Mouse (Mus musculus) neural tube, embryonic 11.5 days (tissue): ENCODE results near the gene Gm49378. TPM values are rescaled to one million over a fixed set of nuclear protein-coding genes. Genes with fewer than 3 reads are reported as not detected.

Source experiments
- ATAC-seq: fragments of 200-750 bp; cut with Nextera tagmentation; 2 replicates; pipeline ENCODE4 v1.8.0; 2017; ENCODE audit warnings: moderate number of reproducible peaks, mild to moderate bottlenecking, moderate TSS enrichment, moderate library complexity; ENCODE audit not compliant: insufficient read depth, low FRiP score, low TSS enrichment
- DNase-seq: peaks from one replicate; pipeline ENCODE4 v3.0.0-alpha.2; 2015; ENCODE audit warnings: low spot score
- H3K27ac ChIP-seq: fragments of 300-500 bp; sonication (generic); 2 replicates; pipeline ENCODE4 v1.5.1; 2014; ENCODE audit warnings: low read depth, mild to moderate bottlenecking, low read length
- H3K27me3 ChIP-seq: fragments of 300-500 bp; sonication (generic); 2 replicates; pipeline ENCODE4 v1.6.1; 2014; ENCODE audit warnings: mild to moderate bottlenecking, low read length, mixed read lengths; ENCODE audit not compliant: control insufficient read depth, insufficient read depth
- H3K36me3 ChIP-seq: fragments of 300-500 bp; sonication (generic); 2 replicates; pipeline ENCODE4 v1.6.1; 2014; ENCODE audit warnings: mild to moderate bottlenecking, low read length, moderate library complexity, mixed read lengths; ENCODE audit not compliant: control insufficient read depth, insufficient read depth
- H3K4me1 ChIP-seq: fragments of 300-500 bp; sonication (generic); 2 replicates; pipeline ENCODE4 v1.6.1; 2014; ENCODE audit warnings: low read length, mixed read lengths; ENCODE audit not compliant: control insufficient read depth, insufficient read depth
- H3K4me2 ChIP-seq: fragments of 300-500 bp; sonication (generic); 2 replicates; pipeline ENCODE4 v1.6.1; 2014; ENCODE audit warnings: low read depth, mild to moderate bottlenecking, moderate library complexity
- H3K4me3 ChIP-seq: fragments of 300-500 bp; sonication (generic); 2 replicates; pipeline ENCODE4 v1.5.1; 2014; ENCODE audit warnings: low read depth, low read length
- H3K9ac ChIP-seq: fragments of 300-500 bp; sonication (generic); 2 replicates; pipeline ENCODE4 v1.6.1; 2014; ENCODE audit warnings: mild to moderate bottlenecking, low read length
- H3K9me3 ChIP-seq: fragments of 300-500 bp; sonication (generic); 2 replicates; pipeline ENCODE4 v1.6.1; 2016; ENCODE audit warnings: low read length; ENCODE audit not compliant: control insufficient read depth
- WGBS: fragments of 180-500 bp; shearing (Covaris S2); extraction: QIAGEN DNeasy Blood & Tissue Kit; methylation state at CpG from one replicate; pipeline ENCODE4 v1.1.7; 2014; 5-methylcytosine and 5-hydroxymethylcytosine counted together
- polyA plus RNA-seq: library from polyadenylated mRNA; unstranded; fragments of >200 nt; fragmentation: Nextera tagmentation; extraction: Ambion mirVana; gene quantifications from 2 replicates; pipeline ENCODE4 v1.2.1, GENCODE M21; 2014

Gm49378 gene
- polyA plus RNA-seq, 1 experiment from 2014 or later = 1.6 TPM

- no peaks in the 10 kb centered on the region for H3K27me3 ChIP-seq
Observed at GRCm38 (mm10) chr14:55659960-55660573, 22.4 kb upstream of the Gm49378 start, which contains the start of gene Mdp1. TSS of gene Mdp1 (minus strand) at chr14:55660508.

DNA sequence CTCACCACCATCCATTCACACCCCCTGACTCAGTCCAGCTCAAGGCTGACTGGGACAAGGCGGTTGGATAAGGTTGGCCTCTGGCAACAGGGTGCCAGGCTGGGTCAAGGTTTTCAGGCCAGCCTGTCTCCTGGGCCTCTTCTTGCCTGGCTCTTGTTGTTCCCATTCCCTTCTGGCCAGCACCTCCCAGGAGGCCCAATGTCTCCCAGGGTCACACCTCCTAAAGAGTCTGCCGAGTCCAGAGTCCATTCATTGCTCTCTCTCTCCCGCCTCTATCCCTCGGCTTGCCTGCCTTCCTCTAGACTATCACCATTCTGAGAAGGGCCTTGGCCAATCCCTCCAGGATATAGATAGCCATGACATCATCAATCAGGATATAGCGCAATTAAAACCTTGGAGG is 20.3 kb upstream of the Gm49378 start:
- WGBS = 90% methylated on average over 5 of the region's 5 CpGs
- Histone ChIP-seq H3K9ac (no peak overlapping the region), H3K4me2 (no peak overlapping the region), H3K4me3 (no peak overlapping the region), H3K36me3 (peaks cover 4% of the 10 kb centered on the region), H3K4me1 (no peaks in the 10 kb centered on the region), H3K27me3 (no peaks in the 10 kb centered on the region), H3K27ac (no peak overlapping the region), H3K9me3 (no peaks in the 10 kb centered on the region)
- no peak for ATAC-seq
- no peak for DNase-seq

More at GRCm38 (mm10) chr14:55659960-55660573, 22.4 kb upstream of the Gm49378 start, which contains the start of gene Mdp1:
- H3K36me3 ChIP-seq = peaks cover 6% of the 10 kb centered on the region
- peak within 1 kb of the TSS; percentile 37 for H3K4me2 ChIP-seq
- peak within 1 kb of the TSS; percentile 60 for H3K4me3 ChIP-seq
- H3K4me1 ChIP-seq = no peaks in the 10 kb centered on the region
- ATAC-seq (peak; percentile 88), DNase-seq (peak; percentile 88)
- H3K27ac ChIP-seq = no peak within 1 kb of the TSS
- H3K9me3 ChIP-seq = no peaks in the 10 kb centered on the region
- peak within 1 kb of the TSS; percentile 68 for H3K9ac ChIP-seq
- WGBS = under 1% methylated on average over 39 of the region's 39 CpGs

- WGBS = 85% methylated on average over 3 of the region's 3 CpGs
- no peaks in the 10 kb centered on the region for H3K9me3 ChIP-seq
- H3K4me1 ChIP-seq = no peaks in the 10 kb centered on the region
- no peaks in the 10 kb centered on the region for H3K27me3 ChIP-seq
- H3K4me2 ChIP-seq = no peak overlapping the region
- H3K4me3 ChIP-seq = no peak overlapping the region
- H3K36me3 ChIP-seq = peaks cover 2% of the 10 kb centered on the region; the same call in 1 of the 2 replicates
- DNase-seq (no peak), ATAC-seq (no peak)
- H3K27ac ChIP-seq = no peak overlapping the region
- H3K9ac ChIP-seq = no peak overlapping the region
Observed at GRCm38 (mm10) chr14:55656935-55657334, 19.2 kb upstream of the Gm49378 start.

DNA sequence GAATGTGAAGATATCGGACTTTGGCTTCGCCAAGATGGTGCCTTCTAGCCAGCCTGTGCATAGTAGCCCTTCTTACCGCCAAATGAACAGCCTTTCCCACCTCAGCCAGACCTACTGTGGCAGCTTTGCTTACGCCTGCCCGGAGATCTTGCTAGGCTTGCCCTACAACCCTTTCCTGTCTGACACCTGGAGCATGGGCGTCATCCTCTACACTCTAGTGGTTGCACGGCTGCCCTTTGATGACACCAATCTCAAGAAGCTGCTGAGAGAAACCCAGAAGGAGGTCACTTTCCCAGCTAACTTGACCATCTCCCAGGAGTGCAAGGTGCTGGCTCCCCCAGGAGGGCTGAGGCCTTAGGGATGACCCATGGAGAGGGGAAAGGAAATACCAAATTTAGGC is 13.8 kb upstream of the Gm49378 start:
- no peak for ATAC-seq
- H3K27me3 ChIP-seq = no peaks in the 10 kb centered on the region
- 85% methylated on average over 7 of the region's 7 CpGs for WGBS

DNA sequence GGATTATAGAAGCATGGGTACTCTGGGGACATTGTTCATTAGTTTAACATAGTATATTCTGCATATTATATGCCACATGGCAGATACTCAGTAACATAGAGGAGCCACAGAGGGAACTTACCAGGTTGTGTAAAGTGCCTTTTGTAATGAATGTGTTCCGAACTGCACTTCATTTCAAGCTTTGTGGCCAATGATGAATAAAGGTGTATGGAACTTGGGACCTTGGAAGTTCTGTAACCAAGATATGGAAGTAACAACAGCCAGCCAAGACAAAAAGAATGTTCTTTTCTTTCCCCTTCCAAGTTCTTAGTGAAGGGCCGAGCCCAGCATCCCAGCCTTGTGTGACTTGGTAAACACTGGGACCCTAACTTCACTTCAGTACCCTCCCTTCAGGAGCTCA is 12.2 kb upstream of the Gm49378 start, which contains the start of gene Tssk4:
TSS of gene Tssk4 (plus strand) at position 301 of the 400 bp plus-strand sequence.
- no peak for ATAC-seq
- 94% methylated on average over 2 of the region's 2 CpGs for WGBS

More for the DNA sequence above, 13.8 kb upstream of the Gm49378 start:
- H3K4me3 ChIP-seq = no peak overlapping the region
- H3K4me1 ChIP-seq = no peaks in the 10 kb centered on the region
- H3K9me3 ChIP-seq = no peaks in the 10 kb centered on the region
- no peak overlapping the region for H3K27ac ChIP-seq
- no peak overlapping the region for H3K9ac ChIP-seq
- H3K36me3 ChIP-seq = 0 out of 2 replicates have a peak, but pooled peaks cover 1% of the 10 kb centered on the region
- no peak overlapping the region for H3K4me2 ChIP-seq
- no peak for DNase-seq

DNA sequence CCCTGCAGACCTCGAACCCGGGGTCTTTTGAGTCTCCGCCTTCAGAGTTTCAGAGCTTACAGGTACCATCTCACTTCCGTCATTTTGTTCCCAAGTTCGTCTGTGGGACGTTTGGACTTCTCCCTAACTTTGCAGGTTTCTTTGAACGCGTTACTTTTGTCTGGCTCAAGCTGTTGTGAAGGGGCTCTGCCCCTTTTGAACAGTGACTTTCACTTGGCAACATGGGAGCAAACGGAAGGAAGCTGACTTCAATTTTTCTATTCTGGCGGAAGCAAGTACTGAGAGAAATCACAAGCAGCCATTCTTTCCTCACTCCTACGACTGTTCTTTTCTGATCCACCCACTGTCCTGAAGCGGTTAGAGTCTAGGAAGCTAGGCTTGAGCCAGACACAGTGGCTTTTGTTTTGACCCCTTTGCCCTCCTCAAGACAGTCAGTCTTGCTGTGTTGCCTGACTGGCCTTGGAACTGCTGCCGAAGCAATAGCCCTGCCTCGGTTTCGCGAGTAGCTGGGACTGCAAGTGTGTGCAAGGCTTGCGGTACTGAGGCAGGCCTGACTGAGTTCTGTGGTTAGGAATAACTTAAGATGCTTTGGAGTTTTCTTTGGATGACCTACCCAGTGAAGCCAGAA is 6.7 kb upstream of the Gm49378 start:
- ATAC-seq (no peak), DNase-seq (no peak)
- H3K9me3 ChIP-seq = no peaks in the 10 kb centered on the region
- H3K27me3 ChIP-seq = no peaks in the 10 kb centered on the region
- H3K36me3 ChIP-seq = 0 out of 2 replicates have a peak, but pooled peaks cover 3% of the 10 kb centered on the region
- peak overlapping the region; percentile 95 for H3K9ac ChIP-seq
- H3K4me3 ChIP-seq = peak overlapping the region; percentile 94
- WGBS = 34% methylated on average over 17 of the region's 17 CpGs
- no peak overlapping the region for H3K27ac ChIP-seq
- H3K4me2 ChIP-seq = peak overlapping the region; percentile 72
- peaks cover 15% of the 10 kb centered on the region for H3K4me1 ChIP-seq

More for the DNA sequence above, 12.2 kb upstream of the Gm49378 start, which contains the start of gene Tssk4:
- DNase-seq = no peak
- no peak within 1 kb of the TSS for H3K9ac ChIP-seq
- no peak within 1 kb of the TSS for H3K27ac ChIP-seq
- H3K4me3 ChIP-seq = no peak within 1 kb of the TSS
- H3K4me1 ChIP-seq = no peaks in the 10 kb centered on the region
- no peak within 1 kb of the TSS for H3K4me2 ChIP-seq
- H3K9me3 ChIP-seq = no peaks in the 10 kb centered on the region
- H3K27me3 ChIP-seq = no peaks in the 10 kb centered on the region
- 0 out of 2 replicates have a peak, but pooled peaks cover 3% of the 10 kb centered on the region for H3K36me3 ChIP-seq

- Histone ChIP-seq H3K4me2 (peak within 1 kb of the TSS; percentile 72), H3K4me1 (peaks cover 15% of the 10 kb centered on the region), H3K36me3 (0 out of 2 replicates have a peak, but pooled peaks cover 3% of the 10 kb centered on the region), H3K27ac (peak within 1 kb of the TSS; percentile 92), H3K27me3 (no peaks in the 10 kb centered on the region), H3K9me3 (no peaks in the 10 kb centered on the region), H3K9ac (peak within 1 kb of the TSS; percentile 95), H3K4me3 (peak within 1 kb of the TSS; percentile 94)
- peak; percentile 87 for DNase-seq
- ATAC-seq = peak; percentile 86
- under 1% methylated on average over 88 of the region's 89 CpGs for WGBS
Observed at GRCm38 (mm10) chr14:55643060-55643907, 5.6 kb upstream of the Gm49378 start, which contains the start of gene Tm9sf1. TSS of gene Tm9sf1 (minus strand) at chr14:55643806.

DNA sequence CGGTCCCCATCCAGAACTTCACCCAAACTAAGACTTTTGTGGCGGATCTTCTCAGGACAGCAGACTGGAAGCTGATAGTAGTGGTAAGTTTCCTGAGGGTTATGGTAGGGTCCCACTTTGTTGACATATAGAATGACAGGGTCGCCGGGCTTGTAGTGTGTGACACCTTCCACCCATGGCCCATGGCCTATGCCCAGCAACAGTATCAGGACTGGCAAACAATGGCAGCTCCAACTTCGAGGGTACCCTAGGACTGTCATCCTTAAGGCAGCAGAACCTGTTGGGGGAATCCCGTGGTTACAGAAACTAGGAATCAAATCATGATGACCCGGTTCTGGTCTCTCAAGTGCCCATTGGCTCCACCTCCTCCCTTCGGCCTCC is 5.0 kb upstream of the Gm49378 start:
- H3K4me1 ChIP-seq = peaks cover 15% of the 10 kb centered on the region
- no peaks in the 10 kb centered on the region for H3K9me3 ChIP-seq
- peak overlapping the region; percentile 94 for H3K4me3 ChIP-seq
- ATAC-seq (peak; percentile 36; the same call in 1 of the 2 replicates), DNase-seq (no peak)
- peak overlapping the region; percentile 95 for H3K9ac ChIP-seq
- no peaks in the 10 kb centered on the region for H3K27me3 ChIP-seq
- WGBS = 21% methylated on average over 8 of the region's 8 CpGs
- H3K27ac ChIP-seq = peak overlapping the region; percentile 92
- H3K36me3 ChIP-seq = peaks cover 6% of the 10 kb centered on the region; the same call in 1 of the 2 replicates
- H3K4me2 ChIP-seq = peak overlapping the region; percentile 72
